12 mouse cellular contexts compared by ENCODE assay signal in the genomic region with DNA sequence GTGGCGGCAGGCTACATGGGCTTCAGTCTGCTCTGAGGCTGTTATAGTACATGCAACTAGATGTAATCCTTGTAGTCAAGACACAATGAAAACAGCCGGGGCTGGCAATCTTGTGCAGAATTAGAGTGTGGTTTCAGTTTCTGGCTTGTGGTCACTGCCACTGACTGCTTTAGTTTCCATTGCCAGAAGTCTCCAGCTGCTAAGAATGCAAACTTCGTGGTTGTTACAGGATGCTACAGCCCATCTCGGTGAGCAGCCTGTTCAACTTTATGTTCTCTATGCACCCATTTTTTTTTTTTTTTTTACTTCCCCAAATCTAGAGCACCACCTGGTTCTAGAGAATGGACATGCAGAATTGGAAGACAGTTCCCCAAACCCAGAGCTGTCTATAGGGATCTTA. TPM values are rescaled to one million over a fixed set of nuclear protein-coding genes. Genes with fewer than 3 reads are reported as not detected.
DNase-seq lines count a peak whose midpoint lies in the region; ATAC-seq lines count a peak whose summit lies in the region.
"Had no signal": no experiment of that assay in that cellular context is flagged by ENCODE, and none has a peak within 500 bp of the region (broad histone marks: within the 10 kb centered on the region; RNA-seq: fewer than 3 reads in every experiment).

No protein-coding gene starts in this region.

- H3K9me3 ChIP-seq in liver, embryonic 16.5 days (replicated peaks; ENCODE audit: control insufficient read depth, low read length) = no peaks in the 10 kb centered on the region
- H3K9me3 ChIP-seq in liver, embryonic 12.5 days (replicated peaks) = no peaks in the 10 kb centered on the region
- H3K9me3 ChIP-seq: liver, embryonic 15.5 days had no signal

- H3K9ac ChIP-seq in liver, embryonic 16.5 days (ENCODE audit: low read depth, low read length) = no peak overlapping the region
- no peak overlapping the region for H3K9ac ChIP-seq in liver, embryonic 12.5 days
- H3K9ac ChIP-seq: forebrain, embryonic 12.5 days; hindbrain, embryonic 14.5 days; liver, embryonic 15.5 days had no signal

- H3K27me3 ChIP-seq in liver, embryonic 16.5 days (ENCODE audit: control insufficient read depth, insufficient read depth, low read depth, low read length) = no peaks in the 10 kb centered on the region
- H3K27me3 ChIP-seq in liver, embryonic 12.5 days (replicated peaks) = no peaks in the 10 kb centered on the region
- H3K27me3 ChIP-seq: forebrain, embryonic 12.5 days; liver, embryonic 15.5 days had no signal

- H3K4me1 ChIP-seq in liver, embryonic 16.5 days (ENCODE audit: control insufficient read depth, low read depth, low read length) = no peaks in the 10 kb centered on the region; the same call in 1 of the 2 replicates
- H3K4me1 ChIP-seq in liver, embryonic 12.5 days = 0 out of 2 replicates have a peak, but pooled peaks cover 6% of the 10 kb centered on the region
- H3K4me1 ChIP-seq: forebrain, embryonic 12.5 days; liver, embryonic 15.5 days had no signal

- no peak overlapping the region for H3K27ac ChIP-seq in liver, embryonic 16.5 days (ENCODE audit: low read length)
- no peak overlapping the region for H3K27ac ChIP-seq in liver, embryonic 12.5 days
- H3K27ac ChIP-seq: forebrain, embryonic 12.5 days; hindbrain, embryonic 14.5 days; liver, embryonic 15.5 days had no signal

- peak; percentile 79 for DNase-seq in T-cell, adult 2 months (ENCODE audit: low spot score)
- DNase-seq in thymus, postnatal 25 days = peak; percentile 55
- no peak for DNase-seq in frontal cortex, postnatal 14 days (ENCODE audit: low spot score in 2 of 2)
- DNase-seq in embryo, embryonic 9.5 days (ENCODE audit: extremely low spot score) = no peak
- DNase-seq in neural tube, embryonic 10.5 days (ENCODE audit: extremely low spot score, low spot score) = no peak
- DNase-seq: cerebellum, adult 9-10 months had no signal

- ATAC-seq in liver, embryonic 16.5 days (ENCODE audit: low read depth) = no peak
- no peak for ATAC-seq in liver, embryonic 12.5 days
- peak; percentile 79 for ATAC-seq in megakaryocyte progenitor cell, adult 5-6 weeks (replicated peaks; ENCODE audit: poor library complexity)

- no peaks in the 10 kb centered on the region for H3K36me3 ChIP-seq in liver, embryonic 16.5 days (ENCODE audit: control insufficient read depth, insufficient read depth)
- 0 out of 2 replicates have a peak, but pooled peaks cover 5% of the 10 kb centered on the region for H3K36me3 ChIP-seq in liver, embryonic 12.5 days
- H3K36me3 ChIP-seq: forebrain, embryonic 12.5 days had no signal

- WGBS in liver, embryonic 16.5 days (ENCODE audit: insufficient replicate concordance) = 30% methylated on average over 4 of the region's 4 CpGs
- 41% methylated on average over 4 of the region's 4 CpGs for WGBS in liver, embryonic 12.5 days (ENCODE audit: insufficient replicate concordance)

- peak overlapping the region; percentile 22; the same call in 1 of the 2 replicates for H3K4me2 ChIP-seq in liver, embryonic 16.5 days (ENCODE audit: low read depth, low read length)
- H3K4me2 ChIP-seq in liver, embryonic 12.5 days = no peak overlapping the region
- H3K4me2 ChIP-seq: forebrain, embryonic 12.5 days; hindbrain, embryonic 14.5 days; liver, embryonic 15.5 days had no signal

- H3K4me3 ChIP-seq in liver, embryonic 16.5 days (ENCODE audit: low read depth, low read length) = no peak overlapping the region
- H3K4me3 ChIP-seq in liver, embryonic 12.5 days = no peak overlapping the region
- H3K4me3 ChIP-seq: forebrain, embryonic 12.5 days; liver, embryonic 15.5 days had no signal

RNA-seq across cellular contexts. Expression of gene Fam208a, which starts 23.2 kb away (rescaled TPM):
- 3.8 and 4.0 TPM in 2 replicates for polyA plus RNA-seq in liver, embryonic 16.5 days (2015; fragmentation: Nextera tagmentation; extraction: Ambion mirVana)
- 9.3 and 9.4 TPM in 2 replicates for polyA plus RNA-seq in liver, embryonic 12.5 days (2016; fragmentation: Nextera tagmentation; extraction: Ambion mirVana)
- total RNA-seq in megakaryocyte progenitor cell, adult 5-6 weeks (2015) = 25.4 and 33.9 TPM in 2 replicates
- 22.8 and 31.9 TPM in 2 replicates for total RNA-seq in megakaryocyte progenitor cell, adult 5-6 weeks (2017)

Comparison
In these comparisons a context has a peak if more than half of its experiments do, and no peak if none do; other contexts are left out.
1. DNase-seq: peak in T-cell, adult 2 months (single experiment) and thymus, postnatal 25 days (single experiment); none in frontal cortex, postnatal 14 days (0 of 2), embryo, embryonic 9.5 days (single experiment) and neural tube, embryonic 10.5 days (single experiment).